Mouse (Mus musculus): Measurements from ENCODE around the gene Lrmda. TPM values are rescaled to one million over a fixed set of nuclear protein-coding genes. Genes with fewer than 3 reads are reported as not detected.

Lrmda gene
- total and polyA plus RNA-seq, 2 experiments from 2014 or later, result 0.38 to 0.82 TPM

DNA sequence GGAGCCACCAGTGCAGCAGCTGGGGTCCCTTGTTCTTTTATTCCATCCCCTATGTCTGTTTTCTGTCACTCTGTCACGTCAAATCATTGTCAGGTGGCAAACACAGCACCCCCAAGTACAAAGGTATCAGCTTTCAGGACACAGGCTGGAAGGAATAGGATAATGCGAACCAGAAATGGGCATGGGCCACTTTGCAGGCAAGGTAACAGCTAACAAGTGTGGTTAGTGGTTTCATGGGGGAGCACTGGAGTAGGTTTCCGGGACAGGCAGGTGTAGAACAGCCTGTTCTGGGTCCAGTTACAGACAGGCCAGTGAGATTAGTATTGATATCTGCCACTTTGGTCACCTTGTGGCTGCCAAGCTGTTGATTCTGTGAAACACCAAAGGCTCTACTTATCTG is 917.2 kb downstream of the Lrmda start:
- no peak overlapping the region for H3K27ac ChIP-seq (ENCODE audit: low read depth)
- no peaks in the 10 kb centered on the region for H3K36me3 ChIP-seq (replicated peaks; ENCODE audit: control insufficient read depth, insufficient read depth, low read length)
- no peak for ATAC-seq (ENCODE audit: insufficient read depth, low read depth)
- no peak overlapping the region for H3K9ac ChIP-seq (replicated peaks; ENCODE audit: low read depth, low read length)
- H3K4me3 ChIP-seq (ENCODE audit: low read depth, low read length), result no peak overlapping the region
- TF ChIP-seq CTCF (IDR thresholded peaks at IDR 0.05; ENCODE audit: low read depth), result no peak
- TF ChIP-seq EP300 (IDR thresholded peaks at IDR 0.05; ENCODE audit: low read depth), result no peak
- DNase-seq (ENCODE audit: low spot score), result no peak
- no peak overlapping the region for H3K4me2 ChIP-seq (ENCODE audit: low read depth, low read length)
- 44% methylated on average over 3 of the region's 3 CpGs for WGBS
- no peaks in the 10 kb centered on the region for H3K9me3 ChIP-seq (replicated peaks; ENCODE audit: control insufficient read depth, low read length)
- no peaks in the 10 kb centered on the region for H3K27me3 ChIP-seq (ENCODE audit: control insufficient read depth, insufficient read depth, low read length)
- H3K4me1 ChIP-seq (ENCODE audit: control insufficient read depth, insufficient read depth), result no peaks in the 10 kb centered on the region

GRCm38 (mm10) chr14:22940576-22940975 is 921.1 kb downstream of the Lrmda start:
- Histone ChIP-seq H3K36me3 (replicated peaks; ENCODE audit: control insufficient read depth, insufficient read depth, low read length) (no peaks in the 10 kb centered on the region), H3K9ac (replicated peaks; ENCODE audit: low read depth, low read length) (no peak overlapping the region), H3K4me3 (ENCODE audit: low read depth, low read length) (no peak overlapping the region), H3K4me1 (ENCODE audit: control insufficient read depth, insufficient read depth) (no peaks in the 10 kb centered on the region), H3K27ac (ENCODE audit: low read depth) (no peak overlapping the region), H3K9me3 (replicated peaks; ENCODE audit: control insufficient read depth, low read length) (no peaks in the 10 kb centered on the region), H3K4me2 (ENCODE audit: low read depth, low read length) (no peak overlapping the region), H3K27me3 (ENCODE audit: control insufficient read depth, insufficient read depth, low read length) (no peaks in the 10 kb centered on the region)
- no peak for ATAC-seq (ENCODE audit: insufficient read depth, low read depth)
- no peak for DNase-seq (ENCODE audit: low spot score)
- 29% methylated on average over 2 of the region's 2 CpGs for WGBS
- TF ChIP-seq EP300 (IDR thresholded peaks at IDR 0.05; ENCODE audit: low read depth), result no peak
- no peak for TF ChIP-seq CTCF (IDR thresholded peaks at IDR 0.05; ENCODE audit: low read depth)

DNA sequence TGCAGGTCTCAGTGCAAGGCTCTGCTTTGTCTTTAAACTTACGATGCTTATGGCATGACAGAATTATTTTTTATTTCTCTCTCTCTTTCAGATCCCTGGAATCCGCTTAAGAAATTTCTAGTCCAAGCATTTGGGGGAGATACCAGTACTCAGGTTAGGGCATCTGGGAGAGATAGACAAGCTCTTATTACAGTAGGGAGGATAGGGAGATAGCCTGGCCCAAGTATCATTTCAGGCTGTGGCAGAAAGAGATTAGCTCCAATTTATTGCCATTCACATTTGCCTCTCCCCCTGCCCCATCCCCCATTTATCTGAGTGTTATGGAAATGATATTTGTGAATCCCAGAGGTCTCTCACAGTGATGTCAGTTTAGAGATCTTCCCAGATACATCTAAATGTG is 923.1 kb downstream of the Lrmda start:
- H3K4me1 ChIP-seq (ENCODE audit: control insufficient read depth, insufficient read depth), result no peaks in the 10 kb centered on the region
- H3K36me3 ChIP-seq (replicated peaks; ENCODE audit: control insufficient read depth, insufficient read depth, low read length), result no peaks in the 10 kb centered on the region
- no peaks in the 10 kb centered on the region for H3K9me3 ChIP-seq (replicated peaks; ENCODE audit: control insufficient read depth, low read length)
- no peak overlapping the region for H3K9ac ChIP-seq (replicated peaks; ENCODE audit: low read depth, low read length)
- no peak overlapping the region for H3K27ac ChIP-seq (ENCODE audit: low read depth)
- TF ChIP-seq CTCF (IDR thresholded peaks at IDR 0.05; ENCODE audit: low read depth) (no peak), EP300 (IDR thresholded peaks at IDR 0.05; ENCODE audit: low read depth) (no peak)
- no peak overlapping the region for H3K4me2 ChIP-seq (ENCODE audit: low read depth, low read length)
- DNase-seq (ENCODE audit: low spot score) (no peak), ATAC-seq (ENCODE audit: insufficient read depth, low read depth) (no peak)
- H3K27me3 ChIP-seq (ENCODE audit: control insufficient read depth, insufficient read depth, low read length), result no peaks in the 10 kb centered on the region
- WGBS, result 78% methylated on average over 2 of the region's 2 CpGs
- H3K4me3 ChIP-seq (ENCODE audit: low read depth, low read length), result no peak overlapping the region

DNA sequence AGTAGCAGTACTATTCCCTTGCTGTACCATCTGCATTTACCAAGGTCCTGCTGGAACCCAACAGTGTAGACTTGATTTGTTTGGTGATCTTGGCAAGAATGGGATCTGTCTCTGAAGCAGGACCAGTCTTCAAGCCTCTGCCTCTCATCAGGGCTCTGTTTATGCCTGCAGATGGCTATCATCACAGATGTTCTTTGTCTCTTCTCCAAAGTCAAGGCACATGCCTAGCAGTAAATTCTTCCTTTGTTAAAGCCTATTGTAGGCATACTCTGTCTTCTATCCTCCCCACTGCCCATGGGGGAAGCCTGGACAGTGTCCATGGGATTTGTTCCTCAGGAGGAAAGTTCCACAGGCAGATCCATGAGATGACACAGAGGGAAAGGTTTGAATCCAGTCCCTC is 930.0 kb downstream of the Lrmda start:
- Histone ChIP-seq H3K27ac (ENCODE audit: low read depth) (no peak overlapping the region), H3K36me3 (replicated peaks; ENCODE audit: control insufficient read depth, insufficient read depth, low read length) (no peaks in the 10 kb centered on the region), H3K4me3 (ENCODE audit: low read depth, low read length) (no peak overlapping the region), H3K4me2 (ENCODE audit: low read depth, low read length) (no peak overlapping the region), H3K9me3 (replicated peaks; ENCODE audit: control insufficient read depth, low read length) (no peaks in the 10 kb centered on the region), H3K27me3 (ENCODE audit: control insufficient read depth, insufficient read depth, low read length) (no peaks in the 10 kb centered on the region), H3K9ac (replicated peaks; ENCODE audit: low read depth, low read length) (no peak overlapping the region), H3K4me1 (ENCODE audit: control insufficient read depth, insufficient read depth) (no peaks in the 10 kb centered on the region)
- TF ChIP-seq CTCF (IDR thresholded peaks at IDR 0.05; ENCODE audit: low read depth) (no peak), EP300 (IDR thresholded peaks at IDR 0.05; ENCODE audit: low read depth) (no peak)
- ATAC-seq (ENCODE audit: insufficient read depth, low read depth) (no peak), DNase-seq (ENCODE audit: low spot score) (no peak)

GRCm38 (mm10) chr14:22952981-22953380 is 933.5 kb downstream of the Lrmda start:
- no peaks in the 10 kb centered on the region for H3K9me3 ChIP-seq (replicated peaks; ENCODE audit: control insufficient read depth, low read length)
- H3K36me3 ChIP-seq (replicated peaks; ENCODE audit: control insufficient read depth, insufficient read depth, low read length), result no peaks in the 10 kb centered on the region
- H3K4me3 ChIP-seq (ENCODE audit: low read depth, low read length), result no peak overlapping the region
- no peak overlapping the region for H3K9ac ChIP-seq (replicated peaks; ENCODE audit: low read depth, low read length)
- no peak overlapping the region for H3K27ac ChIP-seq (ENCODE audit: low read depth)
- whole genome bisulfite sequencing, result 74% methylated on average over 1 of the region's 1 CpGs
- TF ChIP-seq EP300 (IDR thresholded peaks at IDR 0.05; ENCODE audit: low read depth), result no peak
- no peak for TF ChIP-seq CTCF (IDR thresholded peaks at IDR 0.05; ENCODE audit: low read depth)
- DNase-seq (ENCODE audit: low spot score), result no peak
- no peak for ATAC-seq (ENCODE audit: insufficient read depth, low read depth)
- no peaks in the 10 kb centered on the region for H3K27me3 ChIP-seq (ENCODE audit: control insufficient read depth, insufficient read depth, low read length)
- no peaks in the 10 kb centered on the region for H3K4me1 ChIP-seq (ENCODE audit: control insufficient read depth, insufficient read depth)
- no peak overlapping the region for H3K4me2 ChIP-seq (ENCODE audit: low read depth, low read length)

DNA sequence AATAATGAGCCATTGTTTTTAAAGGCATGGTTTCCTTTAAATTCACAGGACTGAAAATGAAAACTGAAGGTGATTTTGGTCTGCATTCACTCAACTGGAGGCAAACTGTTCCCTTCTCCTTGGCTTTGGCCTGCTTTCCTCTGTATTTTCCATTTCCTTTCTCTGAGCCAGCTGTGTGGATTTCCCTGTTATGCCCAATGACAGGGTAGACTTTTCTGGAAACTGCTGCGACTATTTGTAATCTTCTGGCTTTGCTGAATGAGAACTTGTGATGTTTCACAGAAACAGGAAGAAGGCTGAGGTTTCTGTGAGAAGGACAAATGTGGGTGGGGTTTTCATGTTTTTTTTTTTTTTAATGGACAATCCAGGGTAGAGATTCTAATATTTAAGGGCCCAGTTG is 940.7 kb downstream of the Lrmda start:
- Histone ChIP-seq H3K4me2 (ENCODE audit: low read depth, low read length) (no peak overlapping the region), H3K9me3 (replicated peaks; ENCODE audit: control insufficient read depth, low read length) (no peaks in the 10 kb centered on the region), H3K27me3 (ENCODE audit: control insufficient read depth, insufficient read depth, low read length) (no peaks in the 10 kb centered on the region), H3K27ac (ENCODE audit: low read depth) (no peak overlapping the region), H3K36me3 (replicated peaks; ENCODE audit: control insufficient read depth, insufficient read depth, low read length) (no peaks in the 10 kb centered on the region), H3K4me3 (ENCODE audit: low read depth, low read length) (no peak overlapping the region), H3K9ac (replicated peaks; ENCODE audit: low read depth, low read length) (no peak overlapping the region), H3K4me1 (ENCODE audit: control insufficient read depth, insufficient read depth) (no peaks in the 10 kb centered on the region)
- no peak for TF ChIP-seq EP300 (IDR thresholded peaks at IDR 0.05; ENCODE audit: low read depth)
- TF ChIP-seq CTCF (IDR thresholded peaks at IDR 0.05; ENCODE audit: low read depth), result no peak
- no peak for DNase-seq (ENCODE audit: low spot score)
- WGBS, result 54% methylated on average over 1 of the region's 1 CpGs
- ATAC-seq (ENCODE audit: insufficient read depth, low read depth), result no peak

All from heart, postnatal 0 days (tissue).